Mouse (Mus musculus) hindbrain, embryonic 16.5 days (tissue): ENCODE results near the gene Fermt2. TPM values are rescaled to one million over a fixed set of nuclear protein-coding genes. Genes with fewer than 3 reads are reported as not detected.

Experiments
- ATAC-seq: fragments of 200-750 bp; cut with Nextera tagmentation; 2 replicates; pipeline ENCODE4 v1.8.0; 2017; ENCODE audit warnings: moderate TSS enrichment, moderate library complexity
- H3K27ac ChIP-seq: fragments of 300-500 bp; sonication (generic); 2 replicates; pipeline ENCODE4 v1.5.1; 2014; ENCODE audit warnings: low read depth, mild to moderate bottlenecking, control low read depth, low read length, moderate library complexity
- H3K27me3 ChIP-seq: fragments of 300-500 bp; sonication (generic); replicated peaks from 2 replicates; pipeline ENCODE4 v1.6.1; 2014; ENCODE audit warnings: low read length; ENCODE audit not compliant: control insufficient read depth, insufficient read depth
- H3K36me3 ChIP-seq: fragments of 300-500 bp; sonication (generic); 2 replicates; pipeline ENCODE4 v1.6.1; 2014; ENCODE audit warnings: mild to moderate bottlenecking, low read length, moderate library complexity, mixed read lengths; ENCODE audit not compliant: control insufficient read depth, insufficient read depth
- H3K4me1 ChIP-seq: fragments of 300-500 bp; sonication (generic); 2 replicates; pipeline ENCODE4 v1.6.1; 2014; ENCODE audit warnings: low read depth, low read length; ENCODE audit not compliant: control insufficient read depth, insufficient read depth
- H3K4me2 ChIP-seq: fragments of 300-500 bp; sonication (generic); 2 replicates; pipeline ENCODE4 v1.6.1; 2014; ENCODE audit warnings: mild to moderate bottlenecking, low read length, control low read depth, moderate library complexity
- H3K4me3 ChIP-seq: fragments of 300-500 bp; sonication (generic); 2 replicates; pipeline ENCODE4 v1.5.1; 2014; ENCODE audit warnings: mild to moderate bottlenecking, low read length, control low read depth, moderate library complexity
- H3K9ac ChIP-seq: fragments of 300-500 bp; sonication (generic); 2 replicates; pipeline ENCODE4 v1.6.1; 2014; ENCODE audit warnings: low read depth, mild to moderate bottlenecking, control low read depth, low read length, moderate library complexity
- H3K9me3 ChIP-seq: fragments of 300-500 bp; sonication (generic); 2 replicates; pipeline ENCODE4 v1.6.1; 2014; ENCODE audit warnings: mild to moderate bottlenecking, low read length, moderate library complexity; ENCODE audit not compliant: control insufficient read depth
- WGBS: fragments of 180-500 bp; shearing (Covaris S2); extraction: QIAGEN DNeasy Blood & Tissue Kit; methylation state at CpG from one replicate; pipeline ENCODE4 v1.1.7; 2014; 5-methylcytosine and 5-hydroxymethylcytosine counted together
- polyA plus RNA-seq: library from polyadenylated mRNA; unstranded; fragments of >200 nt; fragmentation: Nextera tagmentation; extraction: Ambion mirVana; gene quantifications from 2 replicates; pipeline ENCODE4 v1.2.1, GENCODE M21; 2015

Fermt2 gene
- polyA plus RNA-seq, 1 experiment from 2014 or later, result 77.0 TPM

DNA sequence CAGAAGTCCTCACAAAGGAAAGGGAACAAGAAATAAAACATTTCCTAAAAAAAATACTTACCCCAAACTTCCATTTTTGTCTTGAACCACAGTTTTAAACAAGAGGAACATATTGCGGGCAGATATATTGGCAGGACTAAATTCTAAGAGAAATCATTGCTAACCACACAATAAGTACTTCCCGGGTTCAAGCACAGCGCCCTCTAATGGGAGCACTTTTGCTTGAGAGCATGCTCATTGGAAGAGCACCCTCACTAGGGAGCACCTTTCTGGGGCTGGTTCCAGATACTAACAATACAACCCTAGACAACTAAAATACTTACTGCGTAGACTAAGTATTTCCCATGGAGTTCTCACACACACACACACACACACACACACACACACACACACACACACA is 22.5 kb upstream of the Fermt2 start:
- Histone ChIP-seq H3K27ac (no peak overlapping the region), H3K4me3 (no peak overlapping the region), H3K4me2 (no peak overlapping the region), H3K36me3 (no peaks in the 10 kb centered on the region), H3K27me3 (no peaks in the 10 kb centered on the region), H3K4me1 (no peaks in the 10 kb centered on the region), H3K9me3 (no peaks in the 10 kb centered on the region), H3K9ac (no peak overlapping the region)
- no peak for ATAC-seq
- WGBS, result 82% methylated on average over 4 of the region's 4 CpGs

DNA sequence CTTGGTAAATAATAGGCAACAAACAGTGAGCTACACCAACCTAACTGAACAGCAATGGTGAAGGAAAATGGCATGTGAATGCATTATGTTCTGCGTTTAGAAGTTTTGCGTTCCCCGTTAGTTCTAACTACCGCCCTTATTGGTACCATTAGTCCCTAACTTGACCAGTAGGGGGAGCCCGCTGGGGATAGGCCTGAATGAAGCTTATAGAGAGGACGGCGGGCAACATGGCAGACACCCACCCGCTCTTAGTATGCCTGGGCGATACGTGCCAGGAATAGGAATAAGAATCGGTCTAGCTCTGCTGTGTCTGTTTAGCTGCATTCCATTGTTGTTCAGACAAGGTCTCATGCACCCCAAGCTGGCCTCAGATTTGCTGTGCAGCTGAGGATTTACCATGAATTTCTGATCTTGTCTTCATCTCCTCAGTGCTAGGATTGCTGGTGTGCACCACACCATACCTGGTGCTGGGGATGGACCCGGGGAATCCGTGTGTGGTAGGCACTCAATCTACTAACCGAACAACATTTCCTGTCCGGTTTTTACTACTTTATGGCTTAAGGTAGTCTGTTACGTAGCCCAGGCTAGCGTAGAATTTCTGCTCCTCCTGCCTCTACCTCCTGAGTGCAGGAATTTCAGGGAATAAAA is 21.3 kb upstream of the Fermt2 start:
- Histone ChIP-seq H3K27me3 (no peaks in the 10 kb centered on the region), H3K4me2 (peak overlapping the region; percentile 20; the same call in 1 of the 2 replicates), H3K27ac (no peak overlapping the region), H3K9ac (no peak overlapping the region), H3K9me3 (no peaks in the 10 kb centered on the region), H3K36me3 (no peaks in the 10 kb centered on the region), H3K4me1 (no peaks in the 10 kb centered on the region), H3K4me3 (no peak overlapping the region)
- peak; percentile 82 for ATAC-seq
- 49% methylated on average over 17 of the region's 17 CpGs for WGBS

DNA sequence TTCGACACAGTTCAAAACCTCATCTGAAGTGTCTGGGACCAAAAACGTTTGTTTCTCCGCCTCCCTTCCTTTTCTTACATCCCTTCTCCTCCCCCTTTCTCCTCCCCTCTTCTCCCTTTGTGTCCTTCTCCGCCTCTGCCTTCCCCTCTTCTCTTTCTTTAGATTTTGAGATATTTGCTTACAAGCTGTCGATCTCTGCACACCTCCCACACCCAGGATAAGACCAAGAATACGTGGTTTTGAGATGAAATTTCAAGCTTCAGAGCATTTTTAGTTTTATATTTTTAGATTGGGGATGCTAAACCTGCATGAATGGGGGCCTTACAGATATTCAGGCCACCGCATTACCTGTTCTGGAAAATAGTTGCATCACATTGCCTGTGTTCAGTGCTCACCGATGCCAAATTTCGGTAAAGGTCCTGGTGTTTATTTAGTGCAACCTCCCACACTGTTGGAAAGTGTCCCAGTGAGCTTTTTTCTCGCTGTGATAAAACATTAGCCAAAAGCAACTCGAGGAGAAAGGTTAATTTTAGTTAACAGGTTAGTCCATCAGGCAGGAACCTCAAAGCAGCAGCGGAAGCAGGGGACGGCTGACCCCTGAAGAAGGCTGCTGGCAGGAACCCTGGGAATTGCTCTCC is 20.2 kb upstream of the Fermt2 start:
- no peak overlapping the region for H3K4me2 ChIP-seq
- 80% methylated on average over 13 of the region's 13 CpGs for WGBS
- H3K9ac ChIP-seq, result no peak overlapping the region
- H3K4me1 ChIP-seq, result no peaks in the 10 kb centered on the region
- H3K9me3 ChIP-seq, result no peaks in the 10 kb centered on the region
- no peak overlapping the region for H3K4me3 ChIP-seq
- H3K27ac ChIP-seq, result no peak overlapping the region
- no peak for ATAC-seq
- no peaks in the 10 kb centered on the region for H3K36me3 ChIP-seq
- H3K27me3 ChIP-seq, result no peaks in the 10 kb centered on the region

DNA sequence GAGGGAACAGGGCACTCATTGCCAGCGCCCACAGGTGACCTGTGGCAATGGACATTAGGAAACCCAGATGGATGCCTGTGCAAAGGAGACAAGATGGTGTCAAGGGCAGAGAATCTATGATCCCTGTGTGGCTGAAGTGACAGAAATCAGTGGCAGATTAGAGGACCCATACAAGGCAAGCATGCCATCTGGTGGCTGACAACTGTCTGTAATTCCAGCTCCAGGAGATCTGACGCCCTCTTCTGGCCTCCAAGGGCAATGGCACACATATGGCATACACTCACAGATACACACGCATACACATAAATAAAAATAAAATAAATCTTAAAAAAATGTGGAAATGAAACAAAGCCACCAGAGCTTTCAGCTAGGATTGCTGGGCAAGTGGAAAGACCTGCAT is 18.2 kb upstream of the Fermt2 start:
- ATAC-seq, result no peak
- WGBS, result 74% methylated on average over 3 of the region's 3 CpGs
- no peak overlapping the region for H3K4me2 ChIP-seq
- no peaks in the 10 kb centered on the region for H3K36me3 ChIP-seq
- H3K9ac ChIP-seq, result no peak overlapping the region
- no peaks in the 10 kb centered on the region for H3K27me3 ChIP-seq
- no peak overlapping the region for H3K27ac ChIP-seq
- no peak overlapping the region for H3K4me3 ChIP-seq
- H3K4me1 ChIP-seq, result no peaks in the 10 kb centered on the region
- no peaks in the 10 kb centered on the region for H3K9me3 ChIP-seq

DNA sequence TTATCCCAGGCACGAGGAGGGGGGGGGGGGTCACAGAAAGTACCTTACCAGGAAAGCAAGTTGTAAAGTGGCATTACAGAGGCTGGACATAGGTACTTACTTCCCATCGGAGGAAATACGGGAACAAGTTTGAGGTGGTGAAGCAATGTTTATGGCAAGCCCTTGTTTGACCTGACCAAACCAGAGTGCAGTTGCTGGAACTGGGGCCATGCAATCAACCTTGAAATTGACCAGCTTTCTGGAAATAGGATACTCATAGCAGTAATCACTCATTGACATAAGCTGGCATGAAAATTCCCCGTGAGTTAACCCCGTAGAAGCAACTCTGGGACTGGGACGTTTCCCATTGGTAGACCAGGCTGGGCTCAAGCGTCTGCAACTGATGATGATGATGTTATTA is 15.0 kb upstream of the Fermt2 start:
- no peak for ATAC-seq
- H3K4me2 ChIP-seq, result no peak overlapping the region

DNA sequence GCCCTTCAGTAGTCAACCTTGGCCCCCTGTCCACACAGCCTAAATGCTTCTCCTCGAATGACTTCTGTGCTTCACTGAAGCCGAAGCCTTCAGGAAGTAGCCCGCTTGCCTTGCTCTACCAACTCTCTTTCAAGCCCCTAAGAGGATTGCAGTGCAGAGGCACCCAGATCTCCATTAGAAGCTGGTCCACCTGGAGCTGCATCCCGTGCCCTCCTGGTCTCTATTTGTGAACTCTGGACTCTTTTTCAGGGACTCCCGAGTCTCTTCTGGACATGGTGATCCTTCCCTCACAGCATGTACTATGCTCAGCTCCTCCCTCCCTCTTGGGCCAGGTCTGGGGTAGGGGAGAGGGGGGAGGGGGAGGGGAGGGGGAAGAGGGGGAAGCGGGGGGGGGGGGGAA is 14.1 kb upstream of the Fermt2 start:
- 78% methylated on average over 5 of the region's 6 CpGs for WGBS
- Histone ChIP-seq H3K4me2 (no peak overlapping the region), H3K4me3 (no peak overlapping the region), H3K9ac (no peak overlapping the region), H3K4me1 (no peaks in the 10 kb centered on the region), H3K27ac (no peak overlapping the region), H3K36me3 (no peaks in the 10 kb centered on the region), H3K27me3 (no peaks in the 10 kb centered on the region), H3K9me3 (no peaks in the 10 kb centered on the region)
- ATAC-seq, result no peak

More for the DNA sequence above, 15.0 kb upstream of the Fermt2 start:
- Histone ChIP-seq H3K4me1 (no peaks in the 10 kb centered on the region), H3K27me3 (no peaks in the 10 kb centered on the region), H3K27ac (no peak overlapping the region), H3K4me3 (no peak overlapping the region), H3K9me3 (no peaks in the 10 kb centered on the region), H3K36me3 (no peaks in the 10 kb centered on the region), H3K9ac (no peak overlapping the region)
- 89% methylated on average over 7 of the region's 7 CpGs for WGBS

DNA sequence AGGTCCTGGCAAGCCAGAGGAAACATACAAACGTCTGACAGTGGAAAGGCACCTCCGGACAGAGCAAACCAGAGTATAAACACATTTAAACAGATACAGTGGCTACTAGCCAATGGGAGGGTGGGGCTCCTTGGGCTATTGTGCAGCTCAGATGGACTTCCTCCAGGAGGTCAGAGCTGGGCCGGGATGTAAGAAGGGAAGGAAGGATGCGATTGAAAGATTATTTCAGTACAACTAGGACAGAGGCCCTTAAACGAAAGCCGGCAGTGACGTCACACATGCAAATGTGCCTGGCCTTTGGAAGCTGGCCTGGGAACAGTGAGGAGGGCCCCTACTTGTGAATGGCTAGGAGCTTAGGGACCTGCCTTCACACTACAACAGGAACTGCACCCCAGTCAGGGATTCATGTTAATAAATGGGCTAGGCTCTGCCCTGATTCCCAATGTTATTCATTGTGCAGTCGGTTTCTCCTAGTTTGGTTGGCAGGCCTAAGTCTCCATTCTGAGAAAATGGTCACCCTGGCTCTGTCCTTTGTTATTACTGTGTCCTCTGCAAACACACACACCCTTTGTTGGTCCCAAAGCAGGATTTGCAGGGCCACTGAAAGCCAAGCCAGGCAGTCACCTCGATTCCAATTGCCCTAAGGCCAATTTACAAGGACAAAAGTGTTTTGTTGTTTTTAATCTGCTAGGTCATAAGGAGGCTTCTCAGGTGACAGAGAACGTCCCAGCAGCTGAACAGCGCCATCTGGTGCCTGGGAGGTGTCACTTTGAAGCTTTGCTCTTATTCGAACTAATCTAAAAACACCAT is 9.9 kb upstream of the Fermt2 start:
- H3K4me2 ChIP-seq, result no peak overlapping the region
- H3K9ac ChIP-seq, result no peak overlapping the region
- peak overlapping the region; percentile 6; the same call in 1 of the 2 replicates for H3K27ac ChIP-seq
- ATAC-seq, result peak; percentile 86
- H3K4me3 ChIP-seq, result no peak overlapping the region
- 46% methylated on average over 12 of the region's 12 CpGs for WGBS
- no peaks in the 10 kb centered on the region for H3K9me3 ChIP-seq
- no peaks in the 10 kb centered on the region for H3K4me1 ChIP-seq
- H3K36me3 ChIP-seq, result no peaks in the 10 kb centered on the region
- H3K27me3 ChIP-seq, result no peaks in the 10 kb centered on the region

DNA sequence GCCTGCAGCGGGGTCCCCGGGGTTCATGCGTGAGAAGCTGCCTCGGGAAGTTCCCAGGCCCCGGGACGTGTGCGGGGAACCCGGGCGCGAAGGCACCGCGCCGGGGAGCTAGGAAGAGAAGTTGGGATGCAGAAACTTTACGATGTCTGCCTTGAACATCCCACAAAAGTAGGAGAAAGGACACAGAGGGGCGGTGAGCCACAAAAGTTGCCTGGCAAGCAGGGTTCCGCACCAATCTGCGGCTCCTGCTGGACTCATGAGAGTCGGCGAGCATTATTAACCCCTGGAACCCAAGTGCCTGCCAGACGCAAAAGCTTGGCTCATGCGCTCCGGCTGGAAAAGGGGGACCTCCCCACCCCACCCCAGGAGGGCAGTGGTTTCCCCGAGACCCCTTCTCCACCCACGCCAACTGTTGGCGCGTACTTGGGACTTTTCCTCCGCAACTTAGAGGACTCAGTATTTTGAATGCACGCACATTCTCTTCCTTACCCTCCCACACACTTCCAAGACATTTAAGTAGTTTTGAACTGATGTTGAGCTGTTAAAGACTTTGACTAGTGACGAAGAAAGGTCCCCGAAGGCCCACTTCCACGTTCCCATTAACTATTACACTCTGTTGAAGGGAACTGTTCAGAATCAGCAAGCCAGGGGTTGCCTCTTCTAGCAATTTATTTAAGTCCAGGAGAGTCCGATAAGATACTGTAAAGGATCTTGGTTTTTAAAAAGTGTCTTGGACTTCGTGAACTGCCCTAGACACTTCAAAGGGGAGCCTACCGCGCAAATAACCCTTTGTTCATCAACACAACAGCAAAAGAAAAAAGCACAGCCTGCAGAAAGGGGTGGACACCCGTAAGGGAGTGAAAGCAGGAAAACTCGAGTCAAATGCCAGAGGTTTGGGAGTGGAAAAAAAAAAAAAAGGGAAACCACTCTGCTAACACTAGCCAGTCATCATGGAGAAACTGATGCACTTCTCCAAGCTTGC is 737 bp upstream of the Fermt2 start:
- Histone ChIP-seq H3K9ac (peak overlapping the region; percentile 81), H3K4me3 (peak overlapping the region; percentile 85), H3K9me3 (no peaks in the 10 kb centered on the region), H3K27me3 (no peaks in the 10 kb centered on the region), H3K4me2 (peak overlapping the region; percentile 84), H3K27ac (peak overlapping the region; percentile 94), H3K4me1 (peaks cover 19% of the 10 kb centered on the region), H3K36me3 (no peaks in the 10 kb centered on the region)
- ATAC-seq, result peak; percentile 55
- WGBS, result under 1% methylated on average over 37 of the region's 37 CpGs
